Mouse (Mus musculus) midbrain, embryonic 15.5 days (tissue): Measurements from ENCODE around the gene Utrn. TPM values are rescaled to one million over a fixed set of nuclear protein-coding genes. Genes with fewer than 3 reads are reported as not detected.
A peak's percentile ranks its signal among the peaks of the same experiment; 100 is the strongest.

Experiments used
- ATAC-seq: fragments of 200-750 bp; cut with Nextera tagmentation; replicated peaks from 2 replicates; pipeline ENCODE4 v1.8.0; 2017; ENCODE audit warnings: moderate TSS enrichment
- H3K27ac ChIP-seq: fragments of 300-500 bp; sonication (generic); 2 replicates; pipeline ENCODE4 v1.5.1; 2015; ENCODE audit warnings: mild to moderate bottlenecking, inconsistent platforms
- H3K27me3 ChIP-seq: fragments of 300-500 bp; sonication (generic); replicated peaks from 2 replicates; pipeline ENCODE4 v1.6.1; 2015; ENCODE audit warnings: inconsistent platforms
- H3K36me3 ChIP-seq: fragments of 300-500 bp; sonication (generic); replicated peaks from 2 replicates; pipeline ENCODE4 v1.6.1; 2015; ENCODE audit warnings: inconsistent platforms
- H3K4me1 ChIP-seq: fragments of 300-500 bp; sonication (generic); 2 replicates; pipeline ENCODE4 v1.6.1; 2015; ENCODE audit warnings: inconsistent platforms
- H3K4me2 ChIP-seq: fragments of 300-500 bp; sonication (generic); 2 replicates; pipeline ENCODE4 v1.6.1; 2015; ENCODE audit warnings: inconsistent platforms, mild to moderate bottlenecking, moderate library complexity
- H3K4me3 ChIP-seq: fragments of 300-500 bp; sonication (generic); 2 replicates; pipeline ENCODE4 v1.5.1; 2015; ENCODE audit warnings: mild to moderate bottlenecking, inconsistent platforms
- H3K9ac ChIP-seq: fragments of 300-500 bp; sonication (generic); 2 replicates; pipeline ENCODE4 v1.6.1; 2015; ENCODE audit warnings: mild to moderate bottlenecking, inconsistent platforms
- H3K9me3 ChIP-seq: fragments of 300-500 bp; sonication (generic); 2 replicates; pipeline ENCODE4 v1.6.1; 2016; ENCODE audit warnings: inconsistent platforms
- WGBS: fragments of 180-500 bp; shearing (Covaris S2); methylation state at CpG from one replicate; pipeline ENCODE4 v1.1.7; 2015; ENCODE audit warnings: mixed read lengths; 5-methylcytosine and 5-hydroxymethylcytosine counted together
- polyA plus RNA-seq: library from polyadenylated mRNA; unstranded; fragments of >200 nt; fragmentation: Nextera tagmentation; extraction: Ambion mirVana; gene quantifications from 2 replicates; pipeline ENCODE4 v1.2.1, GENCODE M21; 2015

Gene Utrn
- polyA plus RNA-seq, 1 experiment from 2014 or later: 19.7 TPM

GRCm38 (mm10) chr10:12867733-12868188, 1.4 kb downstream of the Utrn start:
- H3K4me3 ChIP-seq: peak overlapping the region; percentile 86
- peaks cover 5% of the 10 kb centered on the region; the same call in 1 of the 2 replicates for H3K27me3 ChIP-seq
- no peak overlapping the region for H3K27ac ChIP-seq
- peaks cover 17% of the 10 kb centered on the region for H3K4me1 ChIP-seq
- peak overlapping the region; percentile 57; the same call in 1 of the 2 replicates for H3K9ac ChIP-seq
- H3K36me3 ChIP-seq: no peaks in the 10 kb centered on the region
- peak overlapping the region; percentile 97 for H3K4me2 ChIP-seq
- H3K9me3 ChIP-seq: no peaks in the 10 kb centered on the region
- WGBS: 1% methylated on average over 12 of the region's 12 CpGs
- no peak; the same call in 1 of the 2 replicates for ATAC-seq

- peak overlapping the region; percentile 86 for H3K4me3 ChIP-seq
- H3K27ac ChIP-seq: no peak overlapping the region
- H3K4me2 ChIP-seq: peak overlapping the region; percentile 97
- H3K36me3 ChIP-seq: no peaks in the 10 kb centered on the region
- H3K9me3 ChIP-seq: no peaks in the 10 kb centered on the region
- no peak; the same call in 1 of the 2 replicates for ATAC-seq
- peaks cover 5% of the 10 kb centered on the region; the same call in 1 of the 2 replicates for H3K27me3 ChIP-seq
- WGBS: 3% methylated on average over 28 of the region's 28 CpGs
- H3K4me1 ChIP-seq: peaks cover 17% of the 10 kb centered on the region
- H3K9ac ChIP-seq: no peak overlapping the region
These were observed 2.0 kb downstream of the Utrn start for GRCm38 (mm10) chr10:12866971-12867732.

- H3K4me1 ChIP-seq: peaks cover 21% of the 10 kb centered on the region
- ATAC-seq: no peak
- 0 out of 2 replicates have a peak, but pooled peaks cover 5% of the 10 kb centered on the region for H3K27me3 ChIP-seq
- H3K4me2 ChIP-seq: no peak overlapping the region
- H3K9ac ChIP-seq: no peak overlapping the region
- H3K36me3 ChIP-seq: no peaks in the 10 kb centered on the region
- H3K27ac ChIP-seq: no peak overlapping the region
- no peak overlapping the region for H3K4me3 ChIP-seq
- WGBS: 87% methylated on average over 6 of the region's 6 CpGs
- no peaks in the 10 kb centered on the region for H3K9me3 ChIP-seq
These were observed 4.0 kb downstream of the Utrn start for GRCm38 (mm10) chr10:12865201-12865600.

GRCm38 (mm10) chr10:12863581-12863980, 5.6 kb downstream of the Utrn start:
- Histone ChIP-seq H3K4me1 (peaks cover 21% of the 10 kb centered on the region), H3K36me3 (no peaks in the 10 kb centered on the region), H3K9me3 (no peaks in the 10 kb centered on the region), H3K4me2 (no peak overlapping the region), H3K4me3 (no peak overlapping the region), H3K27ac (no peak overlapping the region), H3K9ac (no peak overlapping the region), H3K27me3 (0 out of 2 replicates have a peak, but pooled peaks cover 5% of the 10 kb centered on the region)
- WGBS: 88% methylated on average over 9 of the region's 9 CpGs
- ATAC-seq: no peak

- WGBS: 92% methylated on average over 8 of the region's 8 CpGs
- no peak overlapping the region for H3K27ac ChIP-seq
- no peaks in the 10 kb centered on the region for H3K9me3 ChIP-seq
- no peak for ATAC-seq
- no peaks in the 10 kb centered on the region for H3K27me3 ChIP-seq
- H3K4me1 ChIP-seq: peaks cover 8% of the 10 kb centered on the region
- no peak overlapping the region for H3K4me2 ChIP-seq
- no peak overlapping the region for H3K9ac ChIP-seq
- no peaks in the 10 kb centered on the region for H3K36me3 ChIP-seq
- H3K4me3 ChIP-seq: no peak overlapping the region
These were observed 7.1 kb downstream of the Utrn start for GRCm38 (mm10) chr10:12862047-12862446.

- no peak overlapping the region for H3K9ac ChIP-seq
- H3K36me3 ChIP-seq: no peaks in the 10 kb centered on the region
- ATAC-seq: no peak
- no peak overlapping the region for H3K4me3 ChIP-seq
- no peak overlapping the region for H3K4me2 ChIP-seq
- H3K27me3 ChIP-seq: no peaks in the 10 kb centered on the region
- H3K9me3 ChIP-seq: no peaks in the 10 kb centered on the region
- H3K27ac ChIP-seq: no peak overlapping the region
- WGBS: 73% methylated on average over 2 of the region's 2 CpGs
- 0 out of 2 replicates have a peak, but pooled peaks cover 3% of the 10 kb centered on the region for H3K4me1 ChIP-seq
These were observed 7.8 kb downstream of the Utrn start for GRCm38 (mm10) chr10:12861381-12861780.

- Histone ChIP-seq H3K4me2 (no peak overlapping the region), H3K9me3 (no peaks in the 10 kb centered on the region), H3K4me1 (0 out of 2 replicates have a peak, but pooled peaks cover 3% of the 10 kb centered on the region), H3K27ac (no peak overlapping the region), H3K4me3 (no peak overlapping the region), H3K27me3 (no peaks in the 10 kb centered on the region), H3K9ac (no peak overlapping the region), H3K36me3 (no peaks in the 10 kb centered on the region)
- 46% methylated on average over 4 of the region's 4 CpGs for WGBS
- no peak for ATAC-seq
These were observed 8.4 kb downstream of the Utrn start for GRCm38 (mm10) chr10:12860765-12861164.

GRCm38 (mm10) chr10:12860331-12860730, 8.8 kb downstream of the Utrn start:
- Histone ChIP-seq H3K4me2 (no peak overlapping the region), H3K4me3 (no peak overlapping the region), H3K4me1 (0 out of 2 replicates have a peak, but pooled peaks cover 3% of the 10 kb centered on the region), H3K9me3 (no peaks in the 10 kb centered on the region), H3K27me3 (no peaks in the 10 kb centered on the region), H3K9ac (no peak overlapping the region), H3K27ac (no peak overlapping the region), H3K36me3 (no peaks in the 10 kb centered on the region)
- no peak for ATAC-seq
- 82% methylated on average over 7 of the region's 7 CpGs for WGBS

- H3K4me2 ChIP-seq: no peak overlapping the region
- ATAC-seq: no peak
- no peaks in the 10 kb centered on the region for H3K36me3 ChIP-seq
- no peak overlapping the region for H3K27ac ChIP-seq
- no peaks in the 10 kb centered on the region for H3K9me3 ChIP-seq
- no peak overlapping the region for H3K9ac ChIP-seq
- WGBS: 82% methylated on average over 5 of the region's 5 CpGs
- no peaks in the 10 kb centered on the region for H3K27me3 ChIP-seq
- no peak overlapping the region for H3K4me3 ChIP-seq
- 0 out of 2 replicates have a peak, but pooled peaks cover 3% of the 10 kb centered on the region for H3K4me1 ChIP-seq
These were observed 11.1 kb downstream of the Utrn start for GRCm38 (mm10) chr10:12858017-12858416.

GRCm38 (mm10) chr10:12854298-12854697, 14.9 kb downstream of the Utrn start:
- no peak for ATAC-seq
- H3K9me3 ChIP-seq: no peaks in the 10 kb centered on the region

GRCm38 (mm10) chr10:12853776-12854175, 15.4 kb downstream of the Utrn start:
- WGBS: 80% methylated on average over 6 of the region's 6 CpGs
- no peak overlapping the region for H3K9ac ChIP-seq
- no peaks in the 10 kb centered on the region for H3K27me3 ChIP-seq
- H3K4me3 ChIP-seq: no peak overlapping the region
- no peak for ATAC-seq
- no peaks in the 10 kb centered on the region for H3K36me3 ChIP-seq
- no peaks in the 10 kb centered on the region for H3K4me1 ChIP-seq
- H3K4me2 ChIP-seq: no peak overlapping the region
- H3K27ac ChIP-seq: no peak overlapping the region
- no peaks in the 10 kb centered on the region for H3K9me3 ChIP-seq

More at GRCm38 (mm10) chr10:12854298-12854697, 14.9 kb downstream of the Utrn start:
- no peaks in the 10 kb centered on the region for H3K4me1 ChIP-seq
- no peak overlapping the region for H3K9ac ChIP-seq
- H3K4me3 ChIP-seq: no peak overlapping the region
- no peak overlapping the region for H3K4me2 ChIP-seq
- no peaks in the 10 kb centered on the region for H3K27me3 ChIP-seq
- no peaks in the 10 kb centered on the region for H3K36me3 ChIP-seq
- WGBS: 88% methylated on average over 6 of the region's 6 CpGs
- no peak overlapping the region for H3K27ac ChIP-seq

GRCm38 (mm10) chr10:12853196-12853620, 16.0 kb downstream of the Utrn start:
- Histone ChIP-seq H3K27me3 (no peaks in the 10 kb centered on the region), H3K9me3 (no peaks in the 10 kb centered on the region), H3K4me3 (no peak overlapping the region), H3K9ac (no peak overlapping the region), H3K4me1 (no peaks in the 10 kb centered on the region), H3K4me2 (no peak overlapping the region), H3K36me3 (no peaks in the 10 kb centered on the region), H3K27ac (no peak overlapping the region)
- WGBS: 85% methylated on average over 7 of the region's 7 CpGs
- no peak for ATAC-seq
